Mouse (Mus musculus): ENCODE measurements around the gene Spryd3.

Spryd3 gene

DNA sequence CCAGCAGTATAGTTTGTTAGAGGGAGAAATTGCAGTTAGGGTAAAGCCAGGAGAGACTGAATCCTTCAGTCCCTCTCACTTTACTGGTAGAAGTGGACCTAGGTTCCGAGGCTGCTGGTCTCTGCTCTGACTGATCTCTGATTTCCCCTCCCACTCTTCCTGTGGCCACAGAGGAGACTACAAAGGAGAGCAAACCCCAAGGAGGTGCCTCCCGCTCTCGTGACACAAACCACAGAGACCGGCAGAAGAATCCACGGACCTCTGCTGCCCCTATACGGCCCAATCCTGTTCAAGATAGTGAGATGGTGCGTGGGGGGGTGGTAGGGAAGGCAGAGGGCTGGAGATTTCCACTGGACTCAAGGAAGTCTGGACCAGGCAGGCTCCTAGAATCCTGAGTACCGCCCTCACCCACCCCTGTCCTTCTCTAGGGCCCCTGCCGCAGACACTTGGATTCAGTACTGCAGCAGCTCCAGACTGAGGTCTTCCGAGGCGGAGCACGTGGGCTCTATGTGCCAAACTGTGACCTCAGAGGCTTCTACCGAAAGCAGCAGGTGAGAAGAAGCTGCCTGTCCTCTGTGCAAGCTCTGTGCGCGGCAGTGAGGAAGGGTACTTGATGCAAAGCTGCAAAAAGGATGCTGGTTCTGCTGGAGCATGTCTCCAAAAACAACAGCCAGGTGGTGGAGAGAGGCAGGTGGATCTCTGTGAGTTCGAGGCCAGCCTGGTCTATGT lies 11.8 kb upstream of the Spryd3 start:
- no peak for DNase-seq (ENCODE audit: low read depth, low spot score)

DNA sequence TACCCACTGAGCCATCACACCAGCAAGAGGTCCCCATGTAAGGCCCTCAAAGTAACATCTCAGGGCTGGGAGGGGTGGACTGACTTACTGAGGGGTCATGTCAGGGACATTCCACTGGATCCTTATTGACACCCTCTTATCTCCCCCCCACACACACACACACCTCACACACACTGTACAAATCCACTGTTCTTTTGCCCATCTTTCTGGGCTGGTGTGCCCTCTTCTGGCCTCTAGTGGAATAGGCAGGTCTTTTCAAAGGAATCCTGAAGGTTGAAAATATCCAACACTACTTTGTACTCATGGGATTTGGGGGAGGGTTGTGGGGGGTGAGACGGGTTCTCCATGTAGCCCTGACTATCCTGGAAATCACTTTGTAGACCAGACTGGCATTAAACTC lies 10.8 kb upstream of the Spryd3 start:
- peak; percentile 60 for DNase-seq (ENCODE audit: low read depth, low spot score)

DNA sequence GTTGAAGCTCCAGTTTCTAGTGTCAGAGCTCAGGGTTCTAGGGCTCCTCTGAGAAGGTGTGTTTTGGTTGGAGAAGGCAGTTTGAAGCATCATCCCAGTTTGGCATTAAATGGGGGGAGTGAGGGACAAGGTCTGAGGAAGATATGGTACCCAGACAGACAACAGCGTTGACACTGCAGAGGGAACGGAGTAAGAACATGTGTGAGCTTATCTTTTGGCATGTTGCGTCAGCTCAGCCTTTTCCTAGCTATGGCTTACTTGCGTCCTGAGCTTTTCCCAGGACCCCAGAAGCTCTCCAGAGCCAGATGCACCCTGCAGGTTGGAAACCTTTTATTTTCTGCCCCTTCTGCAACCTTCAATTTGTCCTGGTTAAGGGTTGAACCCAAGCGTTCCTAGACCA lies 10.1 kb upstream of the Spryd3 start:
- no peak for DNase-seq (ENCODE audit: low read depth, low spot score)

DNA sequence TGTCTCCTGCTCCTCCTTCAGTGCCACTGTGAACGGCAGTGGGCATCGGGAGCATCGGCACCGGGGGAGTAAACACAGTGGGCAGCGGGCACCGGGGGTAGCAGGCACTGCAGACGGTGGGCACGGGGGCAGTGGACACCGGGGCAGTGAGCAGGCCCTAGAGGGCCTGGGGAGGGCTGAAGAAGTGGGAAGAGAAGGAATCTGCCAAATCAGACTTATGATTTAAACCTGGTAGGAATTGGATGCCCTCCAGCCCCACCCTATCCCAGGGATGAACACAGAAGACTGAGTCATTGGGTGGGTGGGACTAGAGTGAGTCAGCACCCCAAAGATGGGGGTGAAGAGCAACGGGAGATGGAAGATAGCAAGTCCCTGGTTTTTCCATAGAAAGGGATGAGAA lies 9.3 kb upstream of the Spryd3 start:
- DNase-seq (ENCODE audit: low read depth, low spot score) = no peak

DNA sequence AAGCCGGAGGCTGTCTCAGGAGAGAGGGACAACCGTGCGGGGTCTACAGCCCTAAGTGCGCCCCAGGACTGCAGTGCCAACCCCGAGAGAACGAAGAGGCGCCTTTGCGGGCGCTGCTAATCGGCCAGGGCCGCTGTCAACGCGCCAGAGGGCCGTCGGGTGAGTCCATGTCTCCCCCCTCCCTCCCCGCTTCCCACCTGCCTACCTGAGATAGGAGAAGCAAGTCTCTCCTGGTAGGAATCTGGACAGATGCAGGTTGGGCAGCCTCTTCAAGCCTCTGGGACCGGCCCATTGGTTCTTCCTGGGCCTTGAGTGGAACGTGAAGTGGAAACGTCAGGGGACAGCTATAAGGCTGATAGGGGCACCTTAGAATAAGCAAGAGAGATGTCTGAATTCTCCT lies 8.7 kb upstream of the Spryd3 start:
- no peak for DNase-seq (ENCODE audit: low read depth, low spot score)

DNA sequence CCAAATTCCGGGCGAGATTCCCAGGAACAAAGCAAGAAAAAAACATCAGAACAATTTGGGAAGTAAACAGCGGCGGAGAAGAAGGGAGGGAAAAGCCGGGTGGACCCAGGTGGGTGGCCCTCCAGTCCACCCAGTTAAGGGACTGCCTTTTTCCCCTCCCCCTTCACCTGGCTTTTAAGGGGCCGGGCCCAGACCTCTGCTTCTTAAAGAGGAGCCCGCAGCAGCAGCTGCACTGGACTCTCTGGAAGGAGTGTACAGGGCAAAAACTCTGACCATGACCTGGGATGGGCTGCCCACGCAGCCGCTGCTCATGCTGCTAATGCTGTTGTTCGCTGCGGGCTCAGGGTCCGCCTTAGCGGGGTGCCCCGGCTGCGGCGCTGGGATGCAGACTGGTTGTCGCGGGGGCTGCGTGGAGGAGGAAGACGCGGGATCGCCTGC lies 8.3 kb upstream of the Spryd3 start, which contains the start of gene Igfbp6:
TSS of gene Igfbp6 (plus strand) at position 89 of the 438 bp plus-strand sequence.
- no peak for DNase-seq (ENCODE audit: low read depth, low spot score)

DNA sequence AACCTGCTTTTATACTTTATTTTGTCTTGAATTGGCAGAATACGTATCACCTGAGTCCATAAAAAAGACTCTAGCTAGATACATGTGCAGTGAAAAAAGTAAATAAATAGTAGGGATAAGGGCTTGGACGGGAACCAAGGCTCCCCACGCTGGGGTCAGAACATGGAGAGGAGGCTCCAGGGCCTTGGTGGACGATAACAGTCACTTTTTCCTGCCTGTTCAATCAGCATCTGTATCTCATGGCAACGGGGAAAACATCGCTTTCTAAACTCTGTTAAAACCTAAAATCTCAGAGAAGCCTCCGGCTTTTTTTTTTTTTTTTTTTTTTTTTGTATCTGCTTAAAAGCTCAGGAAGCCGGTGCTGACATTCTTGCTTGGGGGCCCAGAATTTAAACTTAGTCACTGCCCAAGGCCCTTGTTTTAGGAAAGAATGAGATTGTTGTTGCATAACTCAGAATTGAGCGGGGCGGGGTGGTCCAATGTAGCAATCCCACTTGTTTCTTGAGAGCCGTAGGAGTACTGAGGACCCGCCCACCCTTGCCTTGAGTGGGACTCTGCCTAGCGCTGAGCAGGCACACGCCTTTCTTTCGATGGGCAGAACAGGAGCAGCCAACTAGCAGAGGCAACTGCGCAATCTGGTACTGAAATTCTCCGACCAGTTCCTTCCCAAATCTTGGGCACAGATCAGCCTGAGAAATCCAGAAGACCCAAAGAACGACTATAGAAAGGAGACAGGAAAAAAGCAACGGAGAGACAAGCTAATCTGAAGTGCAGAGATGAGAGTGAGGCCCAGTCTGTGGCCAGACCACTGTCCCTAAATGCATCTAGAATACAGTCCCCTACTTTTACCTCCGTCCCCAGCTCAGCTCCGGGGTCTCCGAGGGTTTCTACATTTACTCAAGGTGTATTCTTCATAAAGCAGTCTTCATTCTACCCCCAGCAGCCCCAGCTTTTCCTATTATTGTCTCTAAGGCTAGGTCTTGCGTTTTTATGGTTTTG lies 7.2 kb upstream of the Spryd3 start:
- peak; percentile 52 for DNase-seq (ENCODE audit: low read depth, low spot score)

DNA sequence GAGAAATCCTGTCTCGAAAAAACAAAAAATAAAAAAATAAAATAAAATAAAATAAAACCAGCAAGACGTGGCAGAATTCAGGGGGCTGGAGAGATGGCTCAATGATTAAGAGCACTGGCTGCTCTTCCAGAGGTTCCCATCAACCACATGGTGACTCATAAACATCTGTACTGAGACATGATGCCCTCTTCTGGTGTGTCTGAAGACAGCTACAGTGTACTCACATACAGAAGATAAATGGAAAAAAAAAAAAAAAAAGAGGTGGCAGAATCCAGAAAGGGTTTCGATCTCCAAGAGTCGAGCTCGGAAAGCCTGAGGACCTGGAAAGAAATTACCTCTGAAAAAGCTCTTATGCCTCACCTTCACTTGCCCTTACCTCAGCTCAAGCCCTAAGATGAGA lies 5.1 kb upstream of the Spryd3 start:
- DNase-seq (ENCODE audit: low read depth, low spot score) = no peak

DNA sequence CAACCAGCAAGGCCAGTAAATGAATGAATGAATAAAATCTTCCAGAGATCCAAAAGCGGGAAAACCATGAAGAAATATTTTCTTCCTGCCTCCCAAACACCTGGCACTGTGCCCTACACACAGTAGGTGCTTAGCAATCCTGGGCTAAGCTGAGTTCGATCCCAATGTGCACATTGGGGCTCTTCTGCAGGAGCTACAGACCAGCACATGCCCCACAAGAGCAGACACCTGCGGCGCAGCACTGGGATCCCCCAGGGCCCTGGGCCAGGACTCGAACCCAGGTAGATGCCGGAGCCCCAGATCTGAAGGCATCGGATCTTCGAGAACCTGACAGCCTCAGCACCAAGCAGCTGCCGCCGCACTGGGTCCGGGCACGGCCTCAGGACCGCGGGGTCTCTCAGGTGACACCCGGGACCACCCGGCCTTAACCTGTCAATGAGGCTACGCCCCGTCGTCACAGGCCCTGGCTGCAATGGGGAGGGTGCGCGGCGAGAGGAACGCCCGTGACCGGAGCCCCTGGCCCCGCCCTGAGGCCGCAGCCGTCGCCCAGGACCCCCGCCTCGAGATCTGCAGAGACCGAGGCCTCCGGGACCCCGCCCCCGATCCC lies 409 bp downstream of the Spryd3 start:
- no peak for DNase-seq (ENCODE audit: low read depth, low spot score)

DNA sequence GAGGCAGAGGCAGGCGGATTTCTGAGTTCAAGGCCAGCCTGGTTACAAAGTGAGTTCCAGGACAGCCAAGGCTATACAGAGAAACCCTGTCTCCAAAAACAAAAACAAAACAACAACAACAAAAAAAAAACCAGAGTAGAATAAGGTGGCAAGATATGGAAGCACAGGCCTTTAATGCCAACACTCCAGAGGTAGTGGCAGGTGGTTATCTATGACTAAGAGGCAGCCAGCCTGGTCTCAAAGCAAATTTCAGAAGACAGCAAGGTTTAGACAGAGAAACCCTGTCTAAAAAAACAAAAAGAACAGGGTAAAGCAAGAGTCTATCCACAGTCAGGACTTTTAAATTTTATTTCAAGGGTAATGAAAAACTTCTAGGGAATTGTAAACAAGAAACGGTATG lies 1.3 kb downstream of the Spryd3 start:
- no peak for DNase-seq (ENCODE audit: low read depth, low spot score)

DNA sequence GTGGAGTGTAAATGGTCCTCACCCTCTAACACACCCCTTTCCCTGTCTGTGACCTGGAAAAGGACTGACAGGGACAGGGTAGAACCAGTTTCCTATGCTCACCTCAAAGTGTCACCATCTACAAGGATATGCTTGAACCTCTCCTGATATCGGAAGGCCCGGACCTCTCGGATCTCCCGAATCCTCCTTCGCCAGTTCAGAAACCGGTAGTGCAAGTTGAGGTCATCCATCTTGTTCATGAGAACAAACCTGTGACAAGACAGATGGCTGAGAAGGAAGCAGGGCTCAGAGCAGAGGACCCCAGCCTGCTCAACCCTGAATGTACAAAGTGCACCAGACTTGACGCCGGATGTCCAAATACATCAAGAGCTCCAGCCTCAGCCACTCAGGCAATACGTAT lies 2.7 kb downstream of the Spryd3 start:
- no peak for DNase-seq (ENCODE audit: low read depth, low spot score)

DNA sequence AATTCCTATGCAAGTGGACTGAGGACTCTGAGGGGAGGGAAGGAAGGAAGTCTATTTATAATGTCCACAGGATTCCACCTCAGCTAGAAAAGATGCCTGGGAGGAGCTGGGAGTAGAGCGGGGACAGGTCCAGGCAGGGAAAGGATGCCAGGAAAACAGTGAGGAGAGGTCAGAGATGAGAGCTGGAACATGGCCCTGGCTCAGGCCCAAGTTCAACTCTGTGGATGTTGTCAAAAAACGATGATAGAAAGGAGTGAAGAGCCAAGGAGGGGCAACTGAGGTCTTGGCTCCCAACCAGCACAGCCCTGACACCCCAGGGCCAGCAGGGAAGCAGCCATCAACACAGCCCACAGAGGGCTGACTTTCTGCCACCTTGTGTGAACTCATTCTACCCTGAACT lies 9.7 kb downstream of the Spryd3 start:
- no peak for DNase-seq (ENCODE audit: low read depth, low spot score)

DNA sequence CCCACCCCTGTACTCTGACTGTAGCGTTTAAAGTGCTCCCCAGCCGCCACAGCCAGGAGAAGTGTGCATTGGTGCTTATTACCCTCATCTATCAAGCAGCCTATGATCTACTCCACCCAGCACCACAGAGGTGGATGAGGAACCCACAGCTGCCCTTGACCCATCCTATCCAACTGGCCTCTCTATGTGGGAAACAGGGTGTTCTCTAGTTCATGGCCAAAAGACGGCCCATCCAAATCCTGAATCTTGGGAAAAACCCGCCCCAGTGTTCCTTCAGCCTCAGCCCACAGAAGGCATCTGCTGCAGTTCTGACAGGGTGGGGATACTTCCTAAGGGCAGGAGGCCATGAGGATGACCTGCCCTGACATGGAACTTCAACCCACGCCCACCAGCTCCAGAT lies 15.5 kb downstream of the Spryd3 start:
- no peak for DNase-seq (ENCODE audit: low read depth, low spot score)

DNA sequence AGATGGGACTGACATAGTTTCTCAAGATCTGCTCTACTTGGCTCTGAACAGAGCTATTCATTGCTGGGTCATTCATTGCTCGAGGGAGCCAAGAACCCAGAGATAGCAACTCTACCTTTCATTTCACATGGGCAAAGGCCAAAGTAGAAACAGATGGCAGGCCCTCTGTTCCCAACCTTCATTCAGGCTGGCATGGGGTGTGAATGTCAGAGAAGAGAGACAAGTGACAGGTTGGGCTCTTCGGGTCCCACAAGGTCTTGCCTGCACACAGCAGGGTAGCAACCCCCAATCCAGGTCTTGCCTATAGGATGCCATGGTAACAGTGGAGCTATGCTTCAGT lies 16.2 kb downstream of the Spryd3 start:
- no peak for DNase-seq (ENCODE audit: low read depth, low spot score)

DNA sequence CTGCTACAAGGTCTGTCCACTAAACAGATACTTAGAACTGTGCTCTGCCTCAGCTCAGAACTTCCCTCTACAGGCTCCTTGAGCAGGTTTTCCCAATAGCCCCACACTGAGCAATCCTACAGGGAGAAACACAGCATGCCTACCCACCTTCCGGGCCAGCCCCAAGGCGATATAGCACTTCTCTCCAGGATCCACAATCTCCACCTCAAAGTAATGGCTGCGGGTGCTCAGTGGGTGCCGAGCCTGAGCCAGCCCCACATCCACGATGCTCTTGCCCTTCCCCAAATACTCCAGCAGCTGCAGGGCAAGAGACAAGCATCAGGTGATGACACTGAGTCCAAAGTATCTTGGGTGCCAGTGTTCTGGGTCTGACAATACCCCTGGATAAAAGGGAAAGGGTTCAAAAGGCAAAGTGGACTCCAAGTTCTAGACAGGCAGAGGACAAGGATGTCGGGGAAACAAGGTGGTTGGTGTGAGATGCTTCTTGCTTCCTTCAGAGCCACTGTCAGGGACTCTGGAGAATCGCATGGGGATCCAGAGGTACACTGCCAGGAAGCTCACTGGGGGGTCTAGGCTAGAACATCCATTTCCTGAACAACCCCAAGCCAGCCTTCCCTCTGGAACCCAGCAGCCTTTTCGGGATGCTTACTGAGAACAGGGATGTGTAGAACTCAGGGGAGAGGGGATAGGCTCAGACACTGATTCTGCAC lies 16.8 kb downstream of the Spryd3 start:
- DNase-seq (ENCODE audit: low read depth, low spot score) = no peak

DNA sequence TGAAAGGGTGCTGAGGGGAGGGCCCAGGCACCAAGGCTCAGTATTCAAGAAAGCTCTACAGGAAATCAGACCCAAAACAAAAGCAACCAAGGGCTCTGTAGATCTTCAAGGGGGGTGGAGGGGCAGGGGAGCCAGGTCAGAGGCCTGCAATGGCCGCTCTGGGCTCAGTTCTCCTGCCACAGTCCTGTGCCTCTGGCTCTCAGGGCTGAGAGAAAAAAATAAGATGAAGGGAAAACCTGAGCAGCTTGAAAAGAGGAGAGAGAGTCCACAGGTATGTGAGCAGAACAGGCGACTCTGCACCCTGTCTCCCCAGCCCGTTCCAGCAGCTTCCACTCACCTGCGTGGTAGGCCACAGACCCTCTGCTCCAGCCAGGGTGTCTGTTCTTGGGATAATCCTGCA lies 17.4 kb downstream of the Spryd3 start:
- DNase-seq (ENCODE audit: low read depth, low spot score) = no peak

DNA sequence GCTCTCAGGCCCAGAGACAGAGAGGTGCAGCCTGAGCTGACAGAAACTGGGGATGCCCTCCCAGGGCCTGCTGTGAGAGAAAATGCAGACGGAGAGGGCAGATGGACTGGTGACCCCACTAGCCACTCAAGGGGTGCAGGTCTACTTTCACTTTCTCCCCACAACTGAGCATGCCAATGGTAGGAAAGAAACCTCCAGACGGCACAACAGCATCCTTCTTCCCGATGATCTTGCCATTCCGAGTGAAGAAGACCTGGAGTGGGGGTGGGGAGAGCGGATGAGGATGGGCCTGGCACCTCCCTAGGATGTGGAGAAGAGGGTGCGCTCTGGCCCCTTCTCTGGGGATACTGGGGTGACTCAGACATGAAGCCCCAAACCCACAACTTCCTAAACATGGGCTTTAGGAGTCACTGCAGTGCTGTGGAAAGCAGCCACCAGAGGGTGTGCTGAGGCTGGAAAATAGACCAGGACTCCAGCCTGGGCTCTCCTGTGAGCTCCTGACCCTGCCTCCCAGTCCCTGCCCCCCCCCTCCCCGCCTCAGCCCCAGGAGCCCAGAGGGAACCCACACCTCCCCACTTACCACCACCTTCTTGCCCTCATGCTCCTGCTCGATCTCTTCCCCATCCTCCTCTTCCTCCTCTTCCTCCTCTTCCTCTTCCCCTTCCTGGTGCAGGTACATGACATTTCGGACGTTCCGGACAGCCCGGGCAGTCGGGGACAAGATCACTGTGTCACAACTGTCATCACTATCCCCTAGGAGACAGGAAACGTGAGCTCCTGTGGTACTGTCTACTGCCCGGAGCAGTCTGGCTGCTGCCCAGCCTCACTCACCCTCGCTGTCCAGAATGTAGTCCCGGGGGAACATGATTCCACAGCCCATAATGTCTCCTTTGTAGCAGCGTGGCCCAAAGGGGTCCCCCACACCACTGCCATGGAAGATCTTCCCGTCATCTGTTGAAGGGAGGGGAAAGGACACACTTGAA lies 18.3 kb downstream of the Spryd3 start:
- no peak for DNase-seq (ENCODE audit: low read depth, low spot score)

DNA sequence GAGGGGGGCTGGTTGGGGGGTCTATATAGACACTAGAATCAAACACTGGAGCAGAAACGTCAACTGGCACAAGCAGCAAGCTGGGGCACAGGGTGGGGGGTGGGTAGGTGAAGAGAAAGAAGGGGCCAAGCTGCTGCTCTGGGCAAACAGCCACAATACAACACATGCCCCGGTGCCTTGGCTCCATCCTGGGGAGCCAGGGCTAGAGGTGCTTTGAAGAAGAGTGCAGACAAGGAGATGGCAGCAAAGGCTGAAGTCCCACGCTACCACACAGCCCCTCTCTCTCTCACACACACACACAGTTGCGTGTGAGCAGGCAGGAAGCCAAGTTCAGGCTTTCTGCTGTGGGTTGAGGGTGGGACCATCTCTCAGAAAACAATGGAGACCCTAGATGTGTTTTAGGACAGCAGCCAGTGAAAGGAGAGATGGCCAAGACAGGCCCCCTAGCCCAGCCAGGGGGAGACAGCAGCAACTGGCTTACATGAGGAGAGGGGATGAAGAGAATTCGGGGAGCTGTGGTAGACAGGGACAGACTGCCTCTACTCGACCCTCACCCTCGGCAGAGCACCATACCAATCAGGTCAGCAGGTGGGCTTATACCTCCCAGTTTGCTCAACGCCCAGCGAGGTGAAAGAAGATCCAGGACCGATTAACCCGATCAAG lies 19.1 kb downstream of the Spryd3 start:
- no peak for DNase-seq (ENCODE audit: low read depth, low spot score)

DNA sequence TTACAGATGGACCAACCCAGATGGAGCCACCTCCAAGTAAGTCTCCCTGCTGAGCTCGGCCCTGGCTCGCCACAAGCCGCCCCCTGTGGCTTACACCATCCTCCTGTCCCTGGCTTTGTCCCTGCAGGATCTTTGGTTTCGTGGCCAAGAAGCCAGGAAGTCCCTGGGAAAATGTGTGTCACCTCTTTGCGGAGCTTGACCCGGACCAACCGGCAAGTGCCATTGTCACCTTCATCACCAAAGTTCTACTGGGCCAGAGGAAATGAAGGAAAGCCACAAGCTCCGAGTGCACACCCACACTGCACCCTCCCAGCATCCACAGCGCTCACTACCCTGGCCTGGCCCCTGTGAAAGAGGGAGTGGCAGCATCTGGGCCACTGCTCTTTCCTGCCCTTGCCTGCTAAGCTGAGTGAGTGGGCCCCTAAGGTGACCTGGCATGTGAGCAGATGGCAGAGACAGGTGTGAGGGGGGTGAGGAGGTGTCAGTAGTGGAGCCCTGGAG lies 20.3 kb downstream of the Spryd3 start:
- DNase-seq (ENCODE audit: low read depth, low spot score) = no peak
